Mouse (Mus musculus): ENCODE data around the gene Tpd52l2. TPM values are rescaled to one million over a fixed set of nuclear protein-coding genes. Genes with fewer than 3 reads are reported as not detected.
"Not testable (repeated sequence)": the region's sequence is repeated elsewhere in the genome, so short reads cannot be mapped to it uniquely, and the experiment has no call there.

The Tpd52l2 gene
- polyA plus RNA-seq, 1 experiment from 2014 or later, result 140 TPM

GRCm38 (mm10) chr2:181493156-181493927 lies 3.6 kb upstream of the Tpd52l2 start, which contains the start of gene Abhd16b:
Gene Abhd16b (plus strand): TSS chr2:181493206.
- H3K27ac ChIP-seq, result no peak within 1 kb of the TSS
- no peaks in the 10 kb centered on the region for H3K9me3 ChIP-seq
- H3K36me3 ChIP-seq, result no peaks in the 10 kb centered on the region
- H3K4me1 ChIP-seq (replicated peaks), result peaks cover 6% of the 10 kb centered on the region
- 84% methylated on average over 31 of the region's 31 CpGs for WGBS
- no peak for ATAC-seq
- H3K4me2 ChIP-seq (replicated peaks), result no peak within 1 kb of the TSS
- no peak within 1 kb of the TSS for H3K4me3 ChIP-seq (replicated peaks)
- H3K27me3 ChIP-seq (replicated peaks), result no peaks in the 10 kb centered on the region
- no peak within 1 kb of the TSS for H3K9ac ChIP-seq

- Histone ChIP-seq H3K36me3 (no peaks in the 10 kb centered on the region), H3K27ac (no peak overlapping the region), H3K4me2 (replicated peaks) (no peak overlapping the region), H3K4me3 (replicated peaks) (no peak overlapping the region), H3K9ac (no peak overlapping the region), H3K27me3 (replicated peaks) (no peaks in the 10 kb centered on the region), H3K4me1 (replicated peaks) (peaks cover 6% of the 10 kb centered on the region), H3K9me3 (no peaks in the 10 kb centered on the region)
- ATAC-seq, result no peak
- WGBS, result 79% methylated on average over 26 of the region's 26 CpGs
Observed at GRCm38 (mm10) chr2:181494266-181494945, 2.5 kb upstream of the Tpd52l2 start.

- not testable (repeated sequence) for H3K9ac ChIP-seq; H3K27ac ChIP-seq; H3K4me3 ChIP-seq (replicated peaks); H3K4me2 ChIP-seq (replicated peaks); ATAC-seq; H3K27me3 ChIP-seq (replicated peaks); H3K36me3 ChIP-seq; H3K4me1 ChIP-seq (replicated peaks); H3K9me3 ChIP-seq
- 57% methylated on average over 8 of the region's 8 CpGs for WGBS
Observed at GRCm38 (mm10) chr2:181495845-181496244, 1.1 kb upstream of the Tpd52l2 start.

GRCm38 (mm10) chr2:181496281-181496680 lies 661 bp upstream of the Tpd52l2 start:
- 11% methylated on average over 8 of the region's 8 CpGs for WGBS
- Histone ChIP-seq H3K27ac (peak overlapping the region; percentile 98), H3K9me3 (no peaks in the 10 kb centered on the region)

GRCm38 (mm10) chr2:181497548-181497875 lies 570 bp downstream of the Tpd52l2 start:
- Histone ChIP-seq H3K9ac (peak overlapping the region; percentile 93), H3K27ac (peak overlapping the region; percentile 98), H3K9me3 (no peaks in the 10 kb centered on the region), H3K4me3 (replicated peaks) (peak overlapping the region; percentile 89), H3K4me2 (replicated peaks) (peak overlapping the region; percentile 71), H3K4me1 (replicated peaks) (peaks cover 6% of the 10 kb centered on the region), H3K36me3 (peaks cover 18% of the 10 kb centered on the region), H3K27me3 (replicated peaks) (no peaks in the 10 kb centered on the region)
- WGBS, result under 1% methylated on average over 12 of the region's 12 CpGs
- peak; percentile 83 for ATAC-seq

More at GRCm38 (mm10) chr2:181496281-181496680, 661 bp upstream of the Tpd52l2 start:
- Histone ChIP-seq H3K4me2 (replicated peaks) (peak overlapping the region; percentile 83), H3K9ac (peak overlapping the region; percentile 58), H3K27me3 (replicated peaks) (no peaks in the 10 kb centered on the region), H3K4me1 (replicated peaks) (peaks cover 6% of the 10 kb centered on the region), H3K36me3 (peaks cover 6% of the 10 kb centered on the region), H3K4me3 (replicated peaks) (peak overlapping the region; percentile 89)
- peak; percentile 65 for ATAC-seq

GRCm38 (mm10) chr2:181498644-181499043 lies 1.7 kb downstream of the Tpd52l2 start:
- WGBS, result 65% methylated on average over 4 of the region's 4 CpGs
- Histone ChIP-seq H3K27me3 (replicated peaks) (no peaks in the 10 kb centered on the region), H3K4me1 (replicated peaks) (peaks cover 6% of the 10 kb centered on the region), H3K4me2 (replicated peaks) (no peak overlapping the region; the same call in 1 of the 2 replicates), H3K9ac (no peak overlapping the region), H3K9me3 (no peaks in the 10 kb centered on the region), H3K27ac (no peak overlapping the region), H3K4me3 (replicated peaks) (no peak overlapping the region), H3K36me3 (peaks cover 26% of the 10 kb centered on the region)
- ATAC-seq, result no peak

- Histone ChIP-seq H3K4me3 (replicated peaks) (no peak overlapping the region), H3K27me3 (replicated peaks) (no peaks in the 10 kb centered on the region), H3K4me2 (replicated peaks) (no peak overlapping the region), H3K27ac (no peak overlapping the region), H3K9ac (no peak overlapping the region), H3K9me3 (no peaks in the 10 kb centered on the region), H3K36me3 (peaks cover 44% of the 10 kb centered on the region), H3K4me1 (replicated peaks) (no peaks in the 10 kb centered on the region)
- ATAC-seq, result no peak
- WGBS, result 93% methylated on average over 2 of the region's 2 CpGs
Observed at GRCm38 (mm10) chr2:181509191-181509590, 12.2 kb downstream of the Tpd52l2 start.

- H3K4me3 ChIP-seq (replicated peaks), result no peak overlapping the region
- WGBS, result 94% methylated on average over 8 of the region's 8 CpGs
- H3K9me3 ChIP-seq, result no peaks in the 10 kb centered on the region
- H3K9ac ChIP-seq, result no peak overlapping the region
- no peaks in the 10 kb centered on the region for H3K27me3 ChIP-seq (replicated peaks)
- H3K27ac ChIP-seq, result no peak overlapping the region
- H3K4me2 ChIP-seq (replicated peaks), result no peak overlapping the region
- H3K4me1 ChIP-seq (replicated peaks), result no peaks in the 10 kb centered on the region
- H3K36me3 ChIP-seq, result peaks cover 52% of the 10 kb centered on the region
- no peak for ATAC-seq
Observed at GRCm38 (mm10) chr2:181511231-181511630, 14.3 kb downstream of the Tpd52l2 start.

GRCm38 (mm10) chr2:181519201-181519600 lies 22.3 kb downstream of the Tpd52l2 start:
- H3K9me3 ChIP-seq, result no peaks in the 10 kb centered on the region
- H3K36me3 ChIP-seq, result peaks cover 15% of the 10 kb centered on the region
- H3K27ac ChIP-seq, result peak overlapping the region; percentile 99
- no peak overlapping the region for H3K9ac ChIP-seq
- 66% methylated on average over 3 of the region's 3 CpGs for WGBS
- H3K4me1 ChIP-seq (replicated peaks), result peaks cover 12% of the 10 kb centered on the region
- H3K27me3 ChIP-seq (replicated peaks), result no peaks in the 10 kb centered on the region
- peak overlapping the region; percentile 59 for H3K4me2 ChIP-seq (replicated peaks)
- no peak for ATAC-seq
- peak overlapping the region; percentile 94 for H3K4me3 ChIP-seq (replicated peaks)

GRCm38 (mm10) chr2:181520118-181520935 lies 23.4 kb downstream of the Tpd52l2 start, which contains the start of gene Dnajc5:
Gene Dnajc5 (plus strand): TSS chr2:181520485.
- peak within 1 kb of the TSS; percentile 59 for H3K4me2 ChIP-seq (replicated peaks)
- no peaks in the 10 kb centered on the region for H3K27me3 ChIP-seq (replicated peaks)
- H3K27ac ChIP-seq, result peak within 1 kb of the TSS; percentile 99
- peaks cover 12% of the 10 kb centered on the region for H3K4me1 ChIP-seq (replicated peaks)
- peak within 1 kb of the TSS; percentile 95 for H3K9ac ChIP-seq
- no peaks in the 10 kb centered on the region for H3K9me3 ChIP-seq
- peaks cover 9% of the 10 kb centered on the region for H3K36me3 ChIP-seq
- WGBS, result under 1% methylated on average over 72 of the region's 74 CpGs
- ATAC-seq, result peak; percentile 98
- H3K4me3 ChIP-seq (replicated peaks), result peak within 1 kb of the TSS; percentile 94

GRCm38 (mm10) chr2:181520936-181521227 lies 23.9 kb downstream of the Tpd52l2 start:
- WGBS, result 0% methylated on average over 17 of the region's 17 CpGs

GRCm38 (mm10) chr2:181521491-181521890 lies 24.5 kb downstream of the Tpd52l2 start:
- Histone ChIP-seq H3K27ac (no peak overlapping the region), H3K4me3 (replicated peaks) (peak overlapping the region; percentile 94), H3K27me3 (replicated peaks) (no peaks in the 10 kb centered on the region), H3K9ac (peak overlapping the region; percentile 95; the same call in 1 of the 2 replicates), H3K4me1 (replicated peaks) (peaks cover 12% of the 10 kb centered on the region), H3K36me3 (peaks cover 4% of the 10 kb centered on the region), H3K9me3 (no peaks in the 10 kb centered on the region), H3K4me2 (replicated peaks) (peak overlapping the region; percentile 59)
- no peak for ATAC-seq
- 39% methylated on average over 10 of the region's 10 CpGs for WGBS

More at GRCm38 (mm10) chr2:181520936-181521227, 23.9 kb downstream of the Tpd52l2 start:
- H3K27ac ChIP-seq, result peak overlapping the region; percentile 99
- H3K4me2 ChIP-seq (replicated peaks), result peak overlapping the region; percentile 59
- peak overlapping the region; percentile 95 for H3K9ac ChIP-seq
- peaks cover 8% of the 10 kb centered on the region for H3K36me3 ChIP-seq
- peak overlapping the region; percentile 94 for H3K4me3 ChIP-seq (replicated peaks)
- H3K4me1 ChIP-seq (replicated peaks), result peaks cover 12% of the 10 kb centered on the region
- H3K27me3 ChIP-seq (replicated peaks), result no peaks in the 10 kb centered on the region
- no peaks in the 10 kb centered on the region for H3K9me3 ChIP-seq
- ATAC-seq, result no peak

All from intestine, embryonic 15.5 days (tissue).